ENCODE assay signal across 23 mouse cellular contexts in genomic region chr12:10168581-10168980, GRCm38 (mm10).
DNase-seq lines count a peak whose midpoint lies in the region; ATAC-seq and TF ChIP-seq lines count a peak whose summit lies in the region.
"Had no signal": no experiment of that assay in that cellular context is flagged by ENCODE, and none has a peak within 500 bp of the region (broad histone marks: within the 10 kb centered on the region; RNA-seq: fewer than 3 reads in every experiment).

No protein-coding gene starts in this region.

- DNase-seq in frontal cortex, postnatal 14 days (ENCODE audit: low spot score in 2 of 2): no peak
- DNase-seq in left cerebral cortex, adult 18-20 months (ENCODE audit: low spot score in 2 of 2): peak; percentile 57 to 67
- no peak for DNase-seq in left cerebral cortex, postnatal 10 days (ENCODE audit: extremely low spot score in 1 of 2, low spot score in 2 of 2)
- peak; percentile 26 to 36 for DNase-seq in left cerebral cortex, postnatal 14 days (ENCODE audit: low spot score in 2 of 2)
- peak; percentile 66 for DNase-seq in telencephalon, adult 2 months (ENCODE audit: low read depth, low spot score)
- no peak for DNase-seq in gastrocnemius, adult 2 months
- DNase-seq: adrenal gland, postnatal 25 days; cerebellum, adult 11-12 months; cerebellum, postnatal 25 days; forebrain, postnatal 0 days; gastrocnemius, postnatal 14 days; heart, adult 11 months; kidney, postnatal 25 days; lung, adult 18-20 months; lung, postnatal 10 days had no signal

- intact Hi-C loops in left cerebral cortex, postnatal 10 days (cut with DNase I): no loop called here
- intact Hi-C loops in left cerebral cortex, postnatal 14 days (cut with DNase I): no loop called here
- intact Hi-C loops in gastrocnemius, adult 2 months (cut with DNase I): no loop called here

- H3K4me3 ChIP-seq in gastrocnemius, adult 2 months: no peak overlapping the region
- H3K4me3 ChIP-seq: embryonic facial prominence, embryonic 12.5 days; hindbrain, embryonic 10.5 days; intestine, embryonic 15.5 days; limb, embryonic 13.5 days; liver, embryonic 12.5 days; midbrain, embryonic 12.5 days had no signal

- peak; percentile 100 for ATAC-seq in frontal cortex, adult (ENCODE audit: low TSS enrichment)
- ATAC-seq: forebrain, postnatal 0 days; hindbrain, embryonic 16.5 days; intestine, embryonic 15.5 days; liver, embryonic 12.5 days had no signal

- no peak for TF ChIP-seq CTCF in gastrocnemius, adult 2 months (IDR thresholded peaks at IDR 0.05)

- H3K27ac ChIP-seq in gastrocnemius, adult 2 months: no peak overlapping the region
- H3K27ac ChIP-seq: embryonic facial prominence, embryonic 12.5 days; hindbrain, embryonic 10.5 days; intestine, embryonic 15.5 days; limb, embryonic 13.5 days; liver, embryonic 12.5 days; midbrain, embryonic 12.5 days had no signal

Comparison
In these comparisons a context has a peak if more than half of its experiments do, and no peak if none do; other contexts are left out.
1. DNase-seq: peak in left cerebral cortex, adult 18-20 months (2 of 2), left cerebral cortex, postnatal 14 days (2 of 2) and telencephalon, adult 2 months (single experiment); none in frontal cortex, postnatal 14 days (0 of 2), left cerebral cortex, postnatal 10 days (0 of 2) and gastrocnemius, adult 2 months (single experiment).